Mouse (Mus musculus): ENCODE data around the gene Dupd1.

Dupd1 gene

DNA sequence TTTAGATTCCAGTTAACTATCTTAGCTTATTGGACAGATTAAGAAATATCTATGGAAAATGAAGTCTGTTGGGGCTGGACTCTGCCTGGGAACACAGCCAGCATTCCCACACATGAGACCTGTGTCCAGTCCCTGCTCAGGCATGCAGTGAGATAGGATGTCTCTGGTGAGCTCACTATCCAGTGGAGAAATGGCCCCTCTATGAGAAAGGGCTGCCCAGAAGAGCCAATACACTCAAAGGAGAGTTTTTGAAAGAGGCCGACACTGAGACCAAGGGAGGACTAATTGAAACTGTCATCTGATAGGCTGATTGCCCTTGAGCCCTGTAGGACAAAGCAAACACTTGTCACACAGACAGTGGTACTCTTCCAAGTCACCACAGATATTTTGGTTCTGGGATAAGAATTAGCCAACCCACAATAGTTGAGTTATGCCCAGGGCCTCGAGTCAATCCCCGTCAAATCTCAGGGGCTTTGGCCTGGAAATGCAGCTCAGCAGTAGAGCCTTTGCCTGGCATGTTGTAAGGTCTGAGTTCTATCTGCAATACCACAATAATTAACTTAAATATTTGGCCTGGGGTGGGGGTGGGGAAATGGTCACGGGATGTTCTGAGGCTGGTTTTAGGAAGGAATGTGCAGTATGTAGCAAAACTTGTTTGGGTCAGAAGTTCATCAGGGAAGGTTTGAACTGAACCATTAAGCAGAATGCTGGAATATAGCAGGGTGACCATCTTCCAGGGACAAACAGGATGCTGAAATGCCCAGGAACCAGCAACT is 6.2 kb upstream of the Dupd1 start:
- DNase-seq = no peak

DNA sequence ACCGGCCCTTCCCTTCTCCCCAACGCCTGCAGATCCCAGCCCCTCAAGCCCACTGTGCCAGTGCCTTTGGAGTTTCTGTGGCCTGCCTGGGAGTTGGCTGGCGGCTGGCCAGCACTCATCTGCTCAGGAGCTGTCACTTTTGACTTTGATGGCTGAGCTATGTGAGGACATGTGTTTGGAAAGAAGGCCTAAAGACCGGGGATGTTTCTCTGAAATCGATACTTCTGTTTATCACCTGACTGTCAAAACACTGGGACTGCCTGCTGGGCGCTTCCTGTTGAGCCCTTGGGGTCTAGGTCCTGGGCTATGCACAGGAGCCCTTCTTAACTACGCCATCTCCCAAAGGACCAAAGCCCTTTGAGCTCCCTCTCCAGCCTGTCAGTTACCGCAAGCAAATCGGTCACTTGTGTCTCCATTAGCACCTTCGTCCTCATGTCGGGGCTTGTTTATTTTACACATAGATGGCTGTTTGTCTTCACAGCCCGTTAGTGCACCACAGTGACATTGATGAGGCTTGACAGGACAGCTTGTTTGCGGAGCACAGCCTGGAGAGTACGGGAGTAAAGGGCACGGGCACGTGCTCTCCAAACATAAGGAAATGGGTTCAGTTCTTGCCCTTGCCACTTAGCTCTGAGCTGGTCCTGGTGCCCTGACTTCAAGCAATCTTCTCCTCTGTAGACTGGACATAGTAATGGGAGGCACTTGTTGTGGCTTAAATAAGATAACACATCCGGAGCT is 5.4 kb upstream of the Dupd1 start:
- no peak for DNase-seq

DNA sequence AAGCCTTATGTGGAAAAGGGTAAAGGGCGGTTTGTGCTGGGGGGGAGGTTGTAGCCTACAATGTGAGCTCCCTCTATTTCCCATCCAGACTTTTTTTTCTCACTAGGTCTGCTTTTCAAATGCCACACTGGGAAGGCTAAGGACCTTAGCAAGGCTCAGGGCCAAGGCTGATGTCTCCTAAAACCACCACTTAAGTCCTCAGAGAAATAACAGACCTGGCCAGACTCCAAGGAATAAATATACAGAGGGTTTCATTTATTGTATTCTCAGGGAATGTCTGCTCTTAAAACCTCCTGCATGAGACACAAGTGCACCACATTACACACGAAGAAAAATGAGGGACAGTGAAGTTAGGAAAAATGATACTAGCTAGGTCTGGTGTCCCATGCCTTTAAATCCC is 3.1 kb downstream of the Dupd1 start:
- no peak for DNase-seq

DNA sequence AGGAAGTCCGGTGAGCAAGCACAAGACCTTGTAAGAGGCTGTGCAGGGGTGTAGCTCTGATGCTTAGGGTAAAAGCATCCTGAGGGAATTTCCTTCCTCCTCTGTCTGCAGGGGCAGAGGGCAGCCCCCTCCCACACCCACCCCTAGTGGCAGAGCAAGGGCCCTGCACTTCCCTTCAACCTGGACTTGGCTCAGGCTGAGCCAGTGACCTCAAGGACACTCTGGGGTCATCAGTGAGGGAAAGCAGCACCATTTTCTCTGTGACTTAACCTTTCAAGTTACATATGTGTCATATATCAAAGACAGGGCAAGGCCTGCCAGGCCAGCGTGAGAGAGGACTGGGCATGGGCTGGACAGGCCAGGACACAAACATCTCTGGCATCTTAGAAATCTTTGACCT is 4.8 kb downstream of the Dupd1 start:
- no peak for DNase-seq

DNA sequence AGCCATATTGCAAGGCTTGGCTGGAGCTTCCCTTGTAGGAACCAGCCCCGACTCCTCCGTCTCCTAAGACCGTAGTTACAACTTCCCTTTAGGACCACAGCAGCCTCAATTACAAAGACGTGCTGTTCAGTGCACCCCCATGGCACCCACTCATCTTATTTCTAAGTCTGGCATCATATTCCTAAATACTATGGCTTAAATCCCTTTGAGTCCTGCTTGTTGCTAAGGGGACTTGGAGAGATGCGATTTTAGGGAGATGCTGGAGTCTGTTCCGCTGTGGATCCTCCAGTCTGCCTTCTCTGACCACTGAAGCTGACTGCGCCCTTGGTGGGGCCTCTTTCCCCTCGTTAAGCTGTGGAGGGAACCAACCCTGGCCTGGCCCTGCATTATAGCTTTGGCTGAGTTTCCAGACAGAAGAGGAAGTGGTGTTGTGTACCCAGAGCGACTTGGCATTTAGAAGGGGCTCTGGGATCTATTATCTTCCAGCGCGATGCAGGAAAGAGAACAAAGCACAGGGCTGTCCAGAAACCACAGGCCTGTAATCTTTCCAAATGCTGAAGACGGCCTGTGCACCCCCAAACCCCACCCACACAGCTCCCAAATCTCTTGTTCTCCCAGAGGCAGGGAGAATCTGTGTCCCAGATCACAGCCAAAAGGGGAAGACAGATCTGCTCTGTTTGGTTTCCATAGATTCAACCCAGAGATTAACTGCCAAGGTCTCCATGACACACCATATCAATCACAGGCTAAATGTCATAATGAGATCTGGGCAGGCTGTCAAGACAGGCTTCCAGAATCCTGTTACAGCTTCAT is 7.4 kb downstream of the Dupd1 start:
- peak; percentile 97 for DNase-seq

DNA sequence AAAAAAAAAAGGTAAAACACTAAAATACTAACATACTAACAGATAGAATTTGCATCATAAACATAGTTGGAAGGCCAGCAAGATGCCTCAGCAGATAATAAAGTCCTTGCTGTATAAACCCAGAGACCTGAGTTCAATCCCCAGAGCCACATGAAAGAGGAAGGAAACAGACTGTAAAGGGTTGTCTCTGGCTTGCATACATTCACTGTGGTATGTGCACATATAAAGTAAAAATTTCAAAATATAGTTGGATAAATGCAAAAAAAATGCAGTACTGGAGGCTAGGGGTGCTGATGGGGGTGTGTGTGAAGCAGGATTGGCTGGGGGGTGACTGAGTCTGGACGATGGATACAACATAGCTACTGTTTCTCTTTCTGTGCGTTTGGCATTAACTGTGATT is 8.9 kb downstream of the Dupd1 start:
- no peak for DNase-seq

DNA sequence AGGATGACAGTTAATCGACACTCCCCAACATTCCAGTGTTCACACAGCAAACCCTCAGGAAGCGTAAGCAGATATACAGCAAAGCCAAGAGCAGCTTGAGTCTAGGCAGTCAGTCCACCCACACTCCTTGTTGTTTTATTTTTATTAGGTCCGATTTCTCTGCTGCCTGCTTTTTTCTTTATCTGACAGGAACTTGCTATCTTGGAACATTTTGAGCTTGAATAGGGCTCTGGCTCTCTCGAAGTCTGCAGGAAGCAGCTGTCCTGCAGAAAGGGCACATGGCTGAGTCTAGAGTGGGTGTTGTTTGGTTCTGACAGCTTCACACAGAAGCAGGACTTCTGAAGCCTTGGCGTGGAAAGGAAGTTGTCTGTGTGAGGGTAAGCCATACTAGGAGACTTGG is 11.1 kb downstream of the Dupd1 start:
- peak; percentile 97 for DNase-seq

DNA sequence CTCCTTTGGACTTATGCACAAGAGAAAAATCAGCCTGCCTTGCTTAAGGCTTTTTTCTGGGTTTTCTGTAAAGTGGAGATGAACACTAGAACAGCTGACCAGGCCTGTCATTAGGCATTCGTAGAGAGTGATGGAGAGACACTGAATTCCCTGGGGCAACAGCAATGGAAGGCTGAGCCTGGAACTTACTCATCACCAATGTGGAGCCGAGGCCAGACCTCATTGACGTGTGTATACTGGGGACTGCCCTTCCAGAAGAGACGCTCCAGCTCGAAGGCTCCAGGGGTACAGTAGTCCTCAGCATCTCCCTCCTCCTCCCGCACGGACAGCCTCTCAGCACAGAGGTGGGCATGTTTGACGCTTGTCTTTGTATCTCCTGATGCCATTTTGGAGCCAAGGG is 11.7 kb downstream of the Dupd1 start:
- DNase-seq = peak; percentile 95

DNA sequence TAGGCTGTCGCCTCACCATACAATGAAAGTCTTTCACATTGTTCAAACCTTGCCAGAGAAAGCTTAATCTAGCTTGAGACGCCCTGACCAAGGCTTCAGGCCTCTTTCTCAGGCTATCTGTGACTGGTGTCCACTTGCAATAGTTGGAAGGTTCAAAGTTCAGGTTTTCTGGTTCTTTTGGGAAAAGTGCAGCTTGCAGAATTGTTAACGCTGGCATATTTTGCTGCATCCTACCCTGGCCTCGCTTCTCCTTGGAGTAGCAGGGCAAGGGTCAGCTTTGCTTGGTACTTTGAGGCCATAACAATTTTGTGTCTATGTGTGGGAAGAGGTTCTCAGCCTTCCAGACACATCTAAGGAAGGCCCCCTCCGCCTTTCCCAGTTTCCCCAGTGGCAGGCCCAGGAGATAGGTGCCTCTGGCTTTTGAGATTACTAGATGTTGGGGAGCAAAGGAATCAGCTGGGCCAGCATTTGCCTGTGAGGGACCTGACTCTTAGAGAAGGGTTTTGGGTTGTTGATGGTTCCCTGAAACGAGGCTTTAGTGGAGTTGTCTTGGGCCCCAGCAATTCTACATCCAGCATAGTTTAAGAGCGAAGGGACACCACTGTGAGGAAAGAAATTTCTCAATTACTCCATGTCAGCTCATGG is 18.1 kb downstream of the Dupd1 start:
- DNase-seq = no peak

DNA sequence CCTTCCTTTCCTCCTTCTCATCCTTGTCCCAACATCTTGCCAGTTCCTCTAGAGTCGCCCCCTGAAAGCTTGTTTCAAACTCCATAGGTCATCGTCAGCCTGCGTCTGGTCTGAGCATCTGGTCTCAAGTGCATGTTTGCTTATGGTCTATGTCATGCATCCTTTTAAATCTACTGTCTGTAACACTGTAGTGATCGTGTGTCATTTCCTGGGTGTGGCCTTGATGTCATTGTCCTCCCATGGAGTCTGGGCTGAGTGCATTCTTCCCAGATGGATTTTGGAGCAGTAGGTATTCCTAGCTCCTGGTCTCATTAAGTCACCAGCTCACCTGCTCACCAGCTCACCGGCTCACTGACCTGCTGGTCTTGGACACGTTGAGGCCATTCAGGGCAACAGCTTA is 19.4 kb downstream of the Dupd1 start:
- no peak for DNase-seq

DNA sequence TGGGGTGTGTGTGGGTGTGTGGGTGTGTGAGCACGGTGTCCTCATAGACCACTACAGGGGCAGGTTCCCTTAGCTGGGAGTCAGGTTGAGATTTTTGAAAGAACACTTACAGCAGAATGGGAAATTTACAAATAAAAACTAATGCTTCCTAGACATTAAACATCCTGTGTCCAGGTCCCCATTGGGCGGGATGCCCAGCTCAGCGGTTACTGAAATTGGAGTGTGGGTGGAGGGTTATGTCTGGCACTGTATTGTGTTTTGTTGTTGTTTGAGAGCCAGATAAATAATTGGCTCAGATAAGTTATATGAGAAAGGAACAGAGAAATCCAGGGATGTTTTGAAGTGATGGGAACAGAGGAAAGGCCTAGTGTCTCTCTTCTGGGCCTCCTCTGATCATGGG is 23.3 kb downstream of the Dupd1 start:
- no peak for DNase-seq

DNA sequence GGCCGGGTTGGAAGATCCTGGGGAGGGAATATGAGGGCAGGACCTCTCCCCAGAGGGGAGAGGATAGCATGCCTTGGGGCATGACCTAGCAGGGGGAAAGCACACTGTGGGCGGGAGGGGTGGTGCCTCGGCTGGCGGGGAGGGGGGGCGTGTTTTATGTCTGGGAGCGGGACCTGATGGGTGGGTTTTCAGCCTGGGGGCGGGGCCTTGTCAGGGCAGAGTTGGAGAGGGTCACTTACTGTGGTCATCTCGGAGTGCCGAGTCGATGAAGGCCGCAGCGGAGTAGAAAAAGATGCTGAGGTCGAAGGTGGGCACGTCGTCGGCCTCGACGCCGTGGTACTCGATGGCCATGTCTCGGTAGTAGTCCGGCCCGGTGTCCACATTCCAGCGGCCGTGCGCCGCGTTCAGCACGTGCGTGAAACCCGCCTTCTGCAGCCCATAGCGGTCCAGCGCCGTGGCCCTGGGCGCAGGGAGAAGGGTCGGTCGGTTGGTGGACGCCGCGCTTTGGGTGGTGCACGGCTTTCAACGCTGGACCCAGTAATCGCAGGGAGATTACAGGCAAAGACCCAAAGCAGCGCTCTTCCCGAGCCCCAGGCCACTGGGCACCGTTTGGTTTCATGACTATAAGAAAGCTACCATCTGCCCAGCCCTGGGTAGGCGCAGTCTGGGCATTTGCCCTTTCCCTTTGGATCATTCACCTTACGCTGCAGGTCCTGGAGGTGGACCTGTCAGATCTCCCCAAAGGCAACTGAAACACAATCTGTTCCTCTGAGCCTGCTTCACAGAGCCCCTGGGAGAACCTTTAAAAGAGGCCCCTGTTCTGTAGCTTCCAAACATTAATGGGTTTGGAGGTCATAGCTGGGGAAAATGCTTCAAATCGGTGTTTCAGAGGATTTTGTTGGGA is 27.7 kb downstream of the Dupd1 start:
- DNase-seq = no peak

DNA sequence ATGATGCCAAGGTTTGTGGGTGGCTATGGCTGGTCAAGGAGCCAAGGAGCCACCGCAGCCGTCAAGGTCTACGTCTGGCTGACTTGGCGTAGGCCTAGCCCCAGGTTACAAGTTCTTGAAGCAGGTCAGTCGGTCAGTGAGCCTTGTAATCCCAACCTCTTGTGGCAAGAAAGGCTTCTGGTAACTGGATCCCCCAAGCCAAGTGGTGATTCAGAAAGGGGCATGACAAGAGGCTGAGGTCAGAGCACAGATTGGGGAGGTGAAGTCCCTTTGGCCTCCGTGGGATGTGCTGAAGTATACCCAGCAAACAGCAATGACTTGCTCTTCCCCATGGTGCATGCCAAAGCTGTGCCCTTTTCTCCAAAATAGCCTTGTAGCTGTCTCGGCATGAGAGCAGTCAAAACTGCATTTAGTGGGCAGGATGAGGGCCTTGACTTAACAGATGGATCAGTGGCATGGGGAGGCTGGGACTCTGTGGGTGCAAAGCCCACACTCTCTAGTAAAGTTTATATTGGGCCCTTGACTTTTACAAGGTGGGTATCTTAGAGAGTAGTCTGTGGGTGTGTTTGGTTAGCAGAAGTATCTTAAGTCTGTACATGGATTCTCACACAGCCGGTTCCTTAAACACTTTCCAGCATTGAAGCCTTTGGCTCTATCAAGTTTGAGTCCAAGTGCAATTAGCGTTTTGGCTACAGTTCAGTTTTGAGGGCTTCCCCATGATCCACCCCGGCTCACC is 28.8 kb downstream of the Dupd1 start:
- DNase-seq = no peak

DNA sequence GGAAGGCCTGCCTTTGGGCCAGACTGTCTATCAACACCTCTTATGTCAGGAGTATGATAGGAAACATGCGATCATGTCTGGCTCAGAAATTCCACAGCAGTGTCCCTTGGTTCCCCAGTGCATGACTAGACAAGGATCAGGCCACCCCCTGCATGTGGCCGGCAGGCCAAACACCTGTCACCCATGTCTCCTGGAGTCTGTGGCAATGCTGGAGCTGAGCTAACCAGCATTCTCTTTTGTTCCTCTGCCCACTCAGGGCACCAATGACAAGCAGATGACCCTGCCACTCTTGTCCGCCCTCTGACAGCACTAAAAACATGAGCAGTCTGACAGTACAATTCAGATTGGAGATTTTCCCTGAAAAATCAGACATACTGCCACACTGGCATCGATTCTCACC is 30.5 kb downstream of the Dupd1 start:
- no peak for DNase-seq

DNA sequence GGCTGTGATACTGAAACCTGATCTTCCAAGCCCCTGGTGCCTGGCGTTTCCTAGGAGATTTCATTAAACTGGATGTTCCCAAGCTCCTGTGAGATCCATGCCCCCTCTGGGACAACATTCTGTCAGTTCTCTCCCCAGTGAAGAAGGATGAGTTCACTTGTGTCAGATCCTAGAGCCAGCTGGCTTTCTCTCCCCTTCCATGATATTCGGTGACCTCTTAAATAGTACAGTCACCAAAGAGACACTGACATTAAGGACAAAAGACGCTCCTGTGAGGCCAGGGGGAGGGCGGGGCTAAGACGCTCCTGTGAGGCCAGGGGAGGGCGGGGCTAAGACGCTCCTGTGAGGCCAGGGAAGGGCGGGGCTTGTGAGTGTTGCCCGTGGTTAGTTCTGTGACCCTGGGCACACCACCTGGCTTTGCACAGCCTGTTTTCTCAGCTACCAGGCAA is 31.7 kb downstream of the Dupd1 start:
- DNase-seq = peak; percentile 93

DNA sequence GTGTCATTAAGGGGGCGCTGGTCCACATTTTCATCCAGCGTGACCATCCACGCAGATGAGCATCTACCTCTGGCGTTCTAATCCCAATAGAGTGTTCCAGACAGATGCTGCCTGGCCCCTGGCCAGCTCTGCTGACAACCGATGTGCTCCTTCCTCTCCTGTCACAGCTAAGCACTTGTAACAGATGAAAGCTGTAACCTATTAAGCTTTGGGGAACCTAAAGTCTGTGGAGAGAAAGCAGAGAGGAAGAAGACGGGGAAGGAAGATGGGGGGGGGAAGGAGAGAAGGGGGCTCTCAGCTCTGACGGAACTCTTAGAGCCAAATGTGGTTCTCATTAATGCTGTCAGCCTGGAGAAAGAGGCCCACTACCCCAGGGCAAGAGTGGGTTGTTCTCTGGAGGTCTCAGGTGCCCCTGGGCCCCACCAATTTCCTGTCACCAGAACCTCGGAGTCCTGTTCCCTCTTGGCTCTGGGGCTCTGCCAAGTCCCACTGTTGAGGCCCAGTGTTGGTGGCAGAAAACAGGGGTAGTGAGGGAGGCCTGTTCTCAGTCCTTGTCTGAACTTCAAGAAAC is 34.7 kb downstream of the Dupd1 start:
- no peak for DNase-seq

DNA sequence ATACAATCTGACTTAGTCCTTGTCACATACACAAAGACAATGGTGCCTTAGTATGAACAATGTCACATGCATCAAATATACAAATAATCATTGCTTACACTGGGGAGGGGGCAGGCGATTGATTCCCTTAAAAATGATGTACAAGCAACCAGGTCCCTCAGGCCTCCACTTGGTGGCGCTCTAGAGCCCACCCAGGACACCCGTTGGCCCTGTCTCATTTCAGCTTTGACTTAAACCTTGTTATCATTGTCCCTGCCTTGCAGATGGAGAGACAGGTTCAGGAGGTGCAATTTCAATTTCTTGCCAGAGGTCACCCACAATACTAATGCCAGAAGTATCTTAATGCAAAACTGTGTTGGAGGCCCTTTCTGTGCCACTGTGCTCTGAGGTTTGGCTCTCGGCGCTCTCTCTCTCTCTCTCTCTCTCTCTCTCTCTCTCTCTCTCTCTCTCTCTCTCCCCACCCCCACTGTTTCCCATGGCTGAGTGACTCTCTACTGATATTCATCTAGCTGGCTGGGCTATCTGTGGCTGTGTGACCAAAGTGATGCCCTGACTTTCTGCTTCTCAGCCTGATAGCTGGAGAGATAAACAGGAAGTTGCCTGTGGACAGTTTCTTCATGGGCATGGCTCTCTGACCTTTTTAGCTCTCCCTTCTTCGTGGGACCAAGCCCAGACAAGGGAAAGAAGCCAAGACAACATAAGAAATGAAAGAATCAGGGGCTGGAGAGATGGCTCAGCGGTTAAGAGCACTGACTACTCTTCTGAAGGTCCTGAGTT is 35.7 kb downstream of the Dupd1 start:
- peak; percentile 93 for DNase-seq

DNA sequence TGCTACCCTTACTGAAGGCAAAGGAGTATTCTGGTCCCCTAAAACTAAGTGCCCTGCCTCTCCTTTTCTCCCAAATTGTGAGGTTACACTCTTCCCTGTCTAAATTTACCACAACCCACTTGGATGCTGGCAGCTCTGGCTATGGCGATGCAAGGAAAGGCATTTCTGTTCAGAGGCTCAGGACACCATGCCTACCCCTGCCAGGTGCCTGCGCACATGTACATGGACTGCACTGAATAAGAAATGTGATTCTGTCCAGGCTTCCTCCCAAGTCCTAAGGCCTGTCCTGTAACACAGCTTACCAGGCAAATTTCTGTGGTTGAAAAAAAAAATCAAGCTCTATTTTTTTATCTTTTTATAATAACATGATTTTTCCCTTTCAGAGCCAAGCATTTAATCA is 38.2 kb downstream of the Dupd1 start:
- DNase-seq = no peak

DNA sequence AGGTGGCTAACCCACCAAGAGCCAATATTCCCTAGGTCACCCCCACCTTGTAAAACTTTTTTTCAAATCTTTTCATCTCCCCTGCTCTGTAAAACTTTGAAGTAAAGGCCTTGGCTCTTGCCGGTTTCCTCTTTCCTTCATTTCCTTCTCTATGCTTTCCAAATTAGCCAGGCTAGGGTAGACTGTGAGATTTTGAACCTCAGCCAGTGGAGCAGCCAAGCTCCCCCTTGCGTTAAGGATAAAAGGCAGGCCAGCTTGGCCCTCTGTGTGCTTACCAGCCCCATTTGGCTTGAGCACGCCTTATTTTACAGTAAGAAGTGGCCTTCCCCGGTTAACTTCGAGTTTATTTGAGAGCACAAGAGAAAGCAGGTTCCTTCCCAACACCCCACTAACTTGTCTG is 39.9 kb downstream of the Dupd1 start:
- DNase-seq = no peak

DNA sequence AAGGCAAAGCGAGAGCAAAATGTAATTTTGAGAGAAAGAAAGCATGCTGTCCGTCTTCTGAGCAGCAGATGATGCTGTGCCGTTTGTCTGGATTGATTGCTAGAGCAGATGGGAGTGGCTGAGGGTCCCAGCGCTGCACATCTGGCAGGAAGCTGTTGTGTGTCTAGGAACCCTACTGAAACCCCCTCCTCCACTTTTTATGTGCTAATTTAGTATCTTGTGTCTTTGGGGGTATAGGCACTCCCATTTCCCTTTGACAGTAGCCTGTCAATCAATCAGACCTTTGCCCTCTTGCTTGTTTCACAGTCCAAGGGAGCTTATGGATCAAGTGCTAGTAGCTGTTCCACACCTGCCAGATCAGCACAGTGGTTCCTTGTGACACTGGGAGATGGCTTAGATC is 41.3 kb downstream of the Dupd1 start:
- DNase-seq = no peak

All from heart, adult 11 months (tissue).